Mouse (Mus musculus): ENCODE data around the gene Ddb1. TPM values are rescaled to one million over a fixed set of nuclear protein-coding genes. Genes with fewer than 3 reads are reported as not detected.

Gene Ddb1
- total and polyA plus RNA-seq, 3 experiments: 71.1 to 153 (median 133) TPM

DNA sequence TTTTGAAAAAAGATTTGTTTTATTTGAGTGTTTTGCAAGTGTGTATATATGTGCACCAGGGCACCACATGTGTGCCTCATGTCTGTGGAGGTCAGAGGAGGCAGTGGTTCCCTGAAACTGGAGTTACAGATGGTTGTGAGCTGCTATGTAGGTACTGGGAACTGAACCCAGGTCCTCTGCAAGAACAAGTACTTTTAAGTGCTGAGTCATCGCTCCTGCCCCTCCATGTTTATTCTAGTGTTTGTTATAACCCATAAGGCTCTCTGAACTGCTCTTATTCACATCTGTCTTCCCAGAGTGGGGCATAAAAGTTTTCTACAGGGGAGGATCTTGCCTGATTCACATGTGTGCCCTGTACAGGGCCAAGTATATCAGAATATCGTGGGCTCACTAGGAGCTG, 5.5 kb upstream of the Ddb1 start:
- Histone ChIP-seq H3K27me3 (ENCODE audit: control insufficient read depth, insufficient read depth, low read length) (no peaks in the 10 kb centered on the region), H3K27ac (no peak overlapping the region), H3K4me1 (ENCODE audit: control insufficient read depth, insufficient read depth, low read length) (peaks cover 4% of the 10 kb centered on the region), H3K79me2 (replicated peaks; ENCODE audit: control insufficient read depth, insufficient read depth, low read length) (no peaks in the 10 kb centered on the region), H3K4me3 (no peak overlapping the region), H3K36me3 (ENCODE audit: control insufficient read depth, insufficient read depth, low read length) (no peaks in the 10 kb centered on the region), H3K9ac (ENCODE audit: low read depth, low read length) (no peak overlapping the region)
- WGBS: 95% methylated on average over 2 of the region's 2 CpGs
- DNase-seq: no peak
- intact Hi-C loops (cut with DNase I): loop anchor here (5.0 kb wide), 2 partner anchors 57 to 152 kb away; no protein-coding TSS in a partner anchor
- TF ChIP-seq EP300 (IDR thresholded peaks at IDR 0.05; ENCODE audit: insufficient read depth, low read depth, low read length): no peak
- TF ChIP-seq CTCF (IDR thresholded peaks at IDR 0.05): no peak

DNA sequence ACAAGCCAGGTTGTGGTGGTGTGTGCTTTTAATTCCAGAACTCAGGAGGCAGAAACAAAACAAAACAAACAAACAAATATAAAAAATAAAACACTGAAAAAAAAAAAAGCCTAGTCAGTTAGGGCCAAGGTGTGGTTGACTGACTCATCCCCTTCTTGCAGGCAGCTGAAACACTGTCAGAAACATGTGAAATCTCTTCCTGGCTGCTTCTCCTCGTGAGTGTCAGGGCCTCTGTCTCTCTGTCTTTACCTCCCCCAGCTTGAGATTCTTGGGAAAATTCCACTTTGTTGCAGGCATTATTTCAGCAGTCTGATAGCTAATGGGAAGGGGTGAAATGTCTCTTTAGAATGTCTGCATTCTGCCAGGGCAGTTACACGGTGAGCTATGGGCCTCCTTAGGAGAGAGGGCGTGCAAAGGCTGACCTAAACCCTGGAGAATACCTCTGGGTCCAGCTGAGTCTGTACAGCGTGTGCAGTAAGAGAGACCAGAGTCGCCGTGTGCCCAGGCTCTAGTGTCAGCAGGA, 2.8 kb upstream of the Ddb1 start:
- intact Hi-C loops (cut with DNase I): loop anchor here (1.0 to 5.0 kb wide), 3 partner anchors 43 to 155 kb away; no protein-coding TSS in a partner anchor
- WGBS: 17% methylated on average over 6 of the region's 6 CpGs
- H3K4me1 ChIP-seq (ENCODE audit: control insufficient read depth, insufficient read depth, low read length): peaks cover 7% of the 10 kb centered on the region

GRCm38 (mm10) chr19:10602787-10603186, 2.3 kb upstream of the Ddb1 start:
- TF ChIP-seq EP300 (IDR thresholded peaks at IDR 0.05; ENCODE audit: insufficient read depth, low read depth, low read length) (peak; percentile 74; the same call in 1 of the 2 replicates), CTCF (IDR thresholded peaks at IDR 0.05) (peak; percentile 98), POLR2A (IDR thresholded peaks at IDR 0.05; ENCODE audit: insufficient read depth, low read depth, low read length) (peak; percentile 75)
- Histone ChIP-seq H3K9ac (ENCODE audit: low read depth, low read length) (peak overlapping the region; percentile 71), H3K79me2 (replicated peaks; ENCODE audit: control insufficient read depth, insufficient read depth, low read length) (no peaks in the 10 kb centered on the region; the same call in 1 of the 2 replicates), H3K4me3 (peak overlapping the region; percentile 34), H3K27me3 (ENCODE audit: control insufficient read depth, insufficient read depth, low read length) (no peaks in the 10 kb centered on the region), H3K27ac (peak overlapping the region; percentile 65), H3K36me3 (ENCODE audit: control insufficient read depth, insufficient read depth, low read length) (peaks cover 9% of the 10 kb centered on the region), H3K4me1 (ENCODE audit: control insufficient read depth, insufficient read depth, low read length) (peaks cover 7% of the 10 kb centered on the region)
- intact Hi-C loops (cut with DNase I): loop anchor here (1.0 to 5.0 kb wide), 4 partner anchors 43 to 155 kb away; partner anchors contain the start of gene Cpsf7
- peak; percentile 89 for DNase-seq
- WGBS: 2% methylated on average over 9 of the region's 9 CpGs

More for the DNA sequence above, 2.8 kb upstream of the Ddb1 start:
- H3K4me3 ChIP-seq: peak overlapping the region; percentile 34
- peaks cover 6% of the 10 kb centered on the region for H3K36me3 ChIP-seq (ENCODE audit: control insufficient read depth, insufficient read depth, low read length)
- no peaks in the 10 kb centered on the region for H3K27me3 ChIP-seq (ENCODE audit: control insufficient read depth, insufficient read depth, low read length)
- H3K79me2 ChIP-seq (replicated peaks; ENCODE audit: control insufficient read depth, insufficient read depth, low read length): no peaks in the 10 kb centered on the region; the same call in 1 of the 2 replicates
- TF ChIP-seq POLR2A (IDR thresholded peaks at IDR 0.05; ENCODE audit: insufficient read depth, low read depth, low read length) (no peak), EP300 (IDR thresholded peaks at IDR 0.05; ENCODE audit: insufficient read depth, low read depth, low read length) (no peak), CTCF (IDR thresholded peaks at IDR 0.05) (no peak)
- H3K27ac ChIP-seq: peak overlapping the region; percentile 65
- peak overlapping the region; percentile 71 for H3K9ac ChIP-seq (ENCODE audit: low read depth, low read length)
- DNase-seq: peak in 1 of 2 experiments; percentile 14

DNA sequence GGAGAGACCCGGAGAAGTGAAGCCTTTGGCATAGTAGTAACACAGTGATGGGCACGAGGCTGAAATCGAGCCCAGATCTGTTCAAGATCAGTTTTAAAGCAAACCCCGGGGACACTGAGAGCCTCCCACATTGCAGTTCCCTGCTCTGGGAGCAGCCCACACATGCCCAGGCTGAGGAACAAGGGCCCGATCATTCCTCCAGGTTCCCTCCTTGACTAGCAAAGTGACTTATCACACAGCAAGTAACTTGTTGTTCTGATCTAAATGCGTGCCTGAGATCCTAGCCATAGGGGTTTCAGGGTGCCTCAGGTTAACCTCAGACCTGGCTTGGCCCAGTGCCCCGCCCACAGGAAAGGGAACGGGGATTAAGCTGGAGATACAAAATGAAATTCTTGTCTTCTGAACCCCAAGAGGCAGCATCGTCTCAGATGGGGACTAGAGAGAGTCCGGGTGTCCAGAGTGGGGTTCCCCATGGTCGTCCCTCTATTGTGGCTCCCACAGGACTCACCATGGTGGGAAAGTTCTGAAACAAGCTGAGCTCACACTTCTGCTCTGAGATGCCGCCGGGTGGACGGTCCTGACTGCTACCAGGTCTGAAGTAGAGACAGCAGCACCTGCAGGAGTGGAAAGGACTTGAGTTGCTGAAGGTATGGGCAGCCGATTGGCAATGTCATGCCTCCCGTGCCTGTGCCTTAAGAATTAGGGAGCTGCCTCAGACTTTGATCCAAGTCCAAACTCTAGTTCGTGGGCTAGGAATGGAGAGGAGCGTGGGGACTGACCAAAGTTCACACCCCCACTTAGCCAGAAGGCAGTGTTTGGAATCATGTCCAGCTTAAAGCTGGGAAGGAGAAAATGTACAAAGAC, 1.2 kb upstream of the Ddb1 start:
- H3K36me3 ChIP-seq (ENCODE audit: control insufficient read depth, insufficient read depth, low read length): peaks cover 17% of the 10 kb centered on the region
- TF ChIP-seq POLR2A (IDR thresholded peaks at IDR 0.05; ENCODE audit: insufficient read depth, low read depth, low read length) (no peak), EP300 (IDR thresholded peaks at IDR 0.05; ENCODE audit: insufficient read depth, low read depth, low read length) (no peak), CTCF (IDR thresholded peaks at IDR 0.05) (no peak)
- no peak overlapping the region for H3K4me3 ChIP-seq
- peaks cover 7% of the 10 kb centered on the region for H3K4me1 ChIP-seq (ENCODE audit: control insufficient read depth, insufficient read depth, low read length)
- intact Hi-C loops (cut with DNase I): loop anchor here (1.0 to 5.0 kb wide), 3 partner anchors 62 to 157 kb away; partner anchors contain the start of gene Cpsf7
- 78% methylated on average over 18 of the region's 18 CpGs for WGBS
- H3K27me3 ChIP-seq (ENCODE audit: control insufficient read depth, insufficient read depth, low read length): no peaks in the 10 kb centered on the region
- peaks cover 3% of the 10 kb centered on the region; the same call in 1 of the 2 replicates for H3K79me2 ChIP-seq (replicated peaks; ENCODE audit: control insufficient read depth, insufficient read depth, low read length)
- DNase-seq: no peak
- H3K27ac ChIP-seq: no peak overlapping the region
- H3K9ac ChIP-seq (ENCODE audit: low read depth, low read length): no peak overlapping the region

DNA sequence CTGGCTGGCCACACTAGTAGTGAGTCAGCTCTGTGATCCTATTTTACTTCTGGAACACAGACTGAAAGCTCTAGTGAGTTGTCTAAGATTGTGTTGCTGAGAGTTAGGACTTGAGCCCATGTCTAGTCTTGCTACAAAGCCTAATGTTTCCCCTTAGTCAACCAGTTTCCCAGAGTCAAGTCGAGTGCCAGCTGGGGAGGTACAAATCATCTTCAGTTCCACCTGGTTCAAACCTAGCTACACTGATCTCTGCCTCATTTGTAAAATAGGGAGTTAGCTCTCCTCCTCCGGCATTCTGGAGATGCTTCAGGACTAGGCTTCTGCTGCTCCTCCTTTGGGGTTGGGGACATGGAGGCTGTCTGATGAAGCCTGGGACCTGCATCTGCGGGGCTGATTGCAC, 593 bp upstream of the Ddb1 start:
- Histone ChIP-seq H3K4me1 (ENCODE audit: control insufficient read depth, insufficient read depth, low read length) (peaks cover 7% of the 10 kb centered on the region), H3K27me3 (ENCODE audit: control insufficient read depth, insufficient read depth, low read length) (no peaks in the 10 kb centered on the region), H3K9ac (ENCODE audit: low read depth, low read length) (peak overlapping the region; percentile 63), H3K27ac (peak overlapping the region; percentile 97), H3K4me3 (peak overlapping the region; percentile 76), H3K36me3 (ENCODE audit: control insufficient read depth, insufficient read depth, low read length) (peaks cover 22% of the 10 kb centered on the region), H3K79me2 (replicated peaks; ENCODE audit: control insufficient read depth, insufficient read depth, low read length) (peaks cover 3% of the 10 kb centered on the region; the same call in 1 of the 2 replicates)
- TF ChIP-seq POLR2A (IDR thresholded peaks at IDR 0.05; ENCODE audit: insufficient read depth, low read depth, low read length): no peak
- TF ChIP-seq CTCF (IDR thresholded peaks at IDR 0.05): no peak
- no peak for TF ChIP-seq EP300 (IDR thresholded peaks at IDR 0.05; ENCODE audit: insufficient read depth, low read depth, low read length)
- 41% methylated on average over 3 of the region's 3 CpGs for WGBS
- intact Hi-C loops (cut with DNase I): loop anchor here (5.0 kb wide), 2 partner anchors 62 to 157 kb away; no protein-coding TSS in a partner anchor
- no peak for DNase-seq
